Mouse (Mus musculus) adipose tissue, adult 10 weeks (tissue): Measurements from ENCODE around the gene Olfr603. TPM values are rescaled to one million over a fixed set of nuclear protein-coding genes. Genes with fewer than 3 reads are reported as not detected.

Experiments used
- polyA plus RNA-seq: library from polyadenylated mRNA; stranded (reverse); fragments of 350-450 nt; fragmentation: Illumina TruSeq; extraction: RNeasy Lipid Tissue Mini Kit (QIAGEN cat#74804); gene quantifications from one replicate; pipeline ENCODE4 v1.2.3, GENCODE M21; 2014; ENCODE audit warnings: low read depth, low replicate concordance

The Olfr603 gene
- not detected for polyA plus RNA-seq

DNA sequence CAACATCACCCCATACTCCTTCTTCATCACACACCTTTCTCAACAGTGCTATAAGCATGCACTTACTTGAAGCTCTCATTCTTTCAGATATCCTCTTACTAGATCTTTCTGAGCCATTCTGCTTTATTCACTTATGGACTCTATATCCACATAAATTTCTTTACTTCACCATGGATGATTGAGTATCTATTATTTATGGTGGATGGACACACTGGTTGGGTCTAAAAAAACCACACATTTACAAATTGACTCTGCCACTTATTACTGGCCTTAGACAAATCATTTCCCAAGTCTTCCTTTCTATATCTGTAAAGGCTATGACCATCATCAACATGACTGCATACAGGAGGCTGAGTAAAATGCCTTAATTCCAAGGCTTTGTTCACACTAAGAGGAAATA lies at the start of gene Olfr603:
Gene Olfr603 (minus strand): TSS at position 101 of the 400 bp plus-strand sequence.

DNA sequence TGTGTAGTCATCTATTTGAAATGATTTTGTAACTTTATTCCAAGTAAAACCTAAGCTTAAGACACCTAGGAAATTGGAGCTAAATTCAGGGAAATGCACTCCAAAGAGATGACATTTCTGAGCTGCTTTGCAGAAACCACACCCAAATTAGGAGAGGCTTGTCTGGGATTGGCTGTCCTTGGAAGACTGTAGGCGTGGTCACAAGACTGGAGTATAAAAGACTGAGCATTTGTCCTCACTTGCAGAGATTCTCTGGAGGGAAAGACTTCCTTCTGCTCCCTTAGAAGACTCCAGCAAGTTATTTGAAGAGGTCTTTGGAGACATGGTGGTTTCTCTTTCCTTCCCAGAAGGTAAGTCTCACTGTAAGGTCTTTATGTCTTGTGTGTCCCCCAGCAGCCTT lies 28.8 kb upstream of the Olfr603 start, which contains the start of gene Usp17lc:
Gene Usp17lc (plus strand): TSS at position 301 of the 400 bp plus-strand sequence.

DNA sequence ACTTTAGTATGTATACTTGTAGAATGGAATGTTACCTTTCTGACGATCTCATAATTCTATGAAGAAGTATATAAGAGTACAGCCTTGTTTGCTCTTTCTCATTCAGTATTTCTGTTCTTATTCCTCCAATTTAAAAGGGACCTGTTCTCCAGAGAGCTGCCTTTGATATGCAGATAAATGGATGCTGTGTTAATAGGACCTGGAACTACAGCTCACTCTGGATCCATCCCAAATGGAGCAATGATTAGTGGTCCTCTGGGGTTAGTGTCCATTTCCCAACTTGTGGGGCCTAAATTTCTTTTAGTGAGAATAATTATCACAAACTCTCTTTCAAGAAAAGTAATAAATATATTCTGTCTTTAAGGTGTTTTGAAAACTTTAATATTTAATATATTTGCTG lies 23.4 kb downstream of the Olfr603 start, which contains the start of gene Olfr601:
Gene Olfr601 (minus strand): TSS at position 101 of the 400 bp plus-strand sequence.

GRCm38 (mm10) chr7:103349569-103349968 lies 36.4 kb downstream of the Olfr603 start, which contains the start of gene Olfr600:
TSS of gene Olfr600 (minus strand) at chr7:103349669.

DNA sequence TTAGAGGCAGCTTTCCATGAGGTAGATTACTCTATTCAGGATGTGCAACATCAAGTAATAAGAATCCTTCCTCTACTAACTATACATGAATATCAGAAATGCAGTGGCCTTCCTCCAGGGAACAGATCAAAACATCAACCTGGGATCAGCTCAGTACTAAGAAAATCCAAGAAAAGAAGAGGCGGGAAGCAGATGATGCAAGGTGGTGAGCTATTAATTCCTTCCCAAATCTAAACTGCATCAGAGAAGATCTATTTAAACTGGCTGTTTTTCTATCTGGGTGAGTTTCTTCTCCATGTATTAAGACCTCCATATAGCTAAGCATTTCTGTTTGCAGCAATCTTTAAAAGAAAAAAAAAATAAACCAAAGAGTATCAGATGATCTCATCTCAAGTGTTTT lies 50.4 kb downstream of the Olfr603 start, which contains the start of gene Olfr599:
Gene Olfr599 (plus strand): TSS at position 301 of the 400 bp plus-strand sequence.

Other genes starting within 250 kb of the Olfr603 start
- gene Olfr588-ps1, start 245.3 kb downstream of the Olfr603 start, polyA plus RNA-seq = not detected
- gene Olfr589, start 229.8 kb downstream of the Olfr603 start, polyA plus RNA-seq = not detected
- not detected for gene Olfr591, start 207.8 kb downstream of the Olfr603 start, polyA plus RNA-seq
- gene Olfr592, start 201.4 kb downstream of the Olfr603 start, polyA plus RNA-seq = not detected
- not detected for gene Olfr593, start 174.3 kb downstream of the Olfr603 start, polyA plus RNA-seq
- gene Olfr594, start 169.2 kb downstream of the Olfr603 start, polyA plus RNA-seq = not detected
- not detected for gene Usp17ld, start 133.7 kb downstream of the Olfr603 start, polyA plus RNA-seq
- gene Olfr596, start 80.5 kb downstream of the Olfr603 start, polyA plus RNA-seq = not detected
- not detected for gene Olfr597, start 69.9 kb downstream of the Olfr603 start, polyA plus RNA-seq
- gene Olfr598, start 62.6 kb downstream of the Olfr603 start, polyA plus RNA-seq = not detected
- gene Olfr599, start 50.3 kb downstream of the Olfr603 start, polyA plus RNA-seq = not detected
- gene Olfr600, start 36.5 kb downstream of the Olfr603 start, polyA plus RNA-seq = not detected
- gene Olfr601, start 23.5 kb downstream of the Olfr603 start, polyA plus RNA-seq = not detected
- not detected for gene Usp17lc, start 28.9 kb upstream of the Olfr603 start, polyA plus RNA-seq
- gene Olfr605, start 59.3 kb upstream of the Olfr603 start, polyA plus RNA-seq = not detected
- not detected for gene Olfr606, start 62.9 kb upstream of the Olfr603 start, polyA plus RNA-seq
- not detected for gene Olfr607, start 78.0 kb upstream of the Olfr603 start, polyA plus RNA-seq
- not detected for gene Olfr608, start 83.7 kb upstream of the Olfr603 start, polyA plus RNA-seq
- gene Olfr609, start 111.9 kb upstream of the Olfr603 start, polyA plus RNA-seq = not detected
- not detected for gene Olfr610, start 125.9 kb upstream of the Olfr603 start, polyA plus RNA-seq
- not detected for gene Olfr611, start 134.7 kb upstream of the Olfr603 start, polyA plus RNA-seq
- not detected for gene Olfr612, start 156.5 kb upstream of the Olfr603 start, polyA plus RNA-seq
- not detected for gene Olfr613, start 161.9 kb upstream of the Olfr603 start, polyA plus RNA-seq
- not detected for gene Olfr615, start 169.9 kb upstream of the Olfr603 start, polyA plus RNA-seq
- not detected for gene Olfr616, start 183.0 kb upstream of the Olfr603 start, polyA plus RNA-seq
- gene Olfr617, start 186.9 kb upstream of the Olfr603 start, polyA plus RNA-seq = not detected
- gene Olfr618, start 203.9 kb upstream of the Olfr603 start, polyA plus RNA-seq = not detected
- not detected for gene Olfr619, start 214.4 kb upstream of the Olfr603 start, polyA plus RNA-seq
- gene Olfr620, start 226.4 kb upstream of the Olfr603 start, polyA plus RNA-seq = not detected